Comparison of ENCODE assay signal across 14 mouse cellular contexts in the genomic region with DNA sequence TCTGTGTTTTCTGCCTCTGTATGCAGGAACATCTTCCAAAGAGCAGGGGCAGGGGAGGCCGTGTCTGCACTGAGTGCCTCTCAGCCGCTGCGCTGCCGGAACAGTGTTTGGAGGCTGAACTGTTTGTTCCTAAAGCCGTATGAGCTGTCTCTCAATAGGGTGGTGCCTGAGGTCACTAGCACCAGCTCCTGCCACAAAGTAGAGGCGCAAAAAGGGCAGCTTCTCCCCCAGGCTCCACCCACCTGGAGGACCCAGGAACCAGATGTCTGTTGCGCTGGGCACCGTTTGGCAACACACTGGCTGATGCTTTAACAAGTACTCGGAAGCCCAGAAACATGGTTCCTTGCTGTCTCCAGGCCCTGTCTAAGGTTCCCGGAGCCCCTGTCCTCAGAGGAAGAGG.
DNase-seq lines count a peak whose midpoint lies in the region; ATAC-seq lines count a peak whose summit lies in the region.
"Had no signal": no experiment of that assay in that cellular context is flagged by ENCODE, and none has a peak within 500 bp of the region (broad histone marks: within the 10 kb centered on the region; RNA-seq: fewer than 3 reads in every experiment).

No protein-coding gene starts in this region.

- no peaks in the 10 kb centered on the region for H3K27me3 ChIP-seq in forebrain, embryonic 10.5 days (ENCODE audit: poor library complexity, severe bottlenecking)
- no peaks in the 10 kb centered on the region for H3K27me3 ChIP-seq in forebrain, embryonic 14.5 days (replicated peaks; ENCODE audit: control insufficient read depth, insufficient read depth, low read length)
- no peaks in the 10 kb centered on the region for H3K27me3 ChIP-seq in limb, embryonic 11.5 days (ENCODE audit: control insufficient read depth, insufficient read depth, low read length)
- H3K27me3 ChIP-seq in midbrain, embryonic 11.5 days (ENCODE audit: control insufficient read depth, insufficient read depth, low read length) = no peaks in the 10 kb centered on the region
- H3K27me3 ChIP-seq: forebrain, embryonic 12.5 days; Patski had no signal

- H3K4me2 ChIP-seq in forebrain, embryonic 14.5 days (ENCODE audit: low read length) = no peak overlapping the region
- H3K4me2 ChIP-seq in limb, embryonic 11.5 days (ENCODE audit: low read depth, severe bottlenecking) = no peak overlapping the region
- H3K4me2 ChIP-seq in midbrain, embryonic 11.5 days = no peak overlapping the region
- H3K4me2 ChIP-seq: forebrain, embryonic 12.5 days had no signal

- peaks cover 14% of the 10 kb centered on the region for H3K4me1 ChIP-seq in forebrain, embryonic 10.5 days
- no peaks in the 10 kb centered on the region for H3K4me1 ChIP-seq in forebrain, embryonic 14.5 days (ENCODE audit: control insufficient read depth, insufficient read depth, low read length)
- peaks cover 5% of the 10 kb centered on the region; the same call in 1 of the 2 replicates for H3K4me1 ChIP-seq in limb, embryonic 11.5 days (ENCODE audit: control insufficient read depth, insufficient read depth, low read length)
- no peaks in the 10 kb centered on the region for H3K4me1 ChIP-seq in midbrain, embryonic 11.5 days (ENCODE audit: control insufficient read depth, insufficient read depth, low read length)
- H3K4me1 ChIP-seq: forebrain, embryonic 12.5 days had no signal

- no peak overlapping the region for H3K9ac ChIP-seq in forebrain, embryonic 14.5 days (ENCODE audit: low read length)
- H3K9ac ChIP-seq in limb, embryonic 11.5 days (ENCODE audit: low read length) = no peak overlapping the region
- no peak overlapping the region for H3K9ac ChIP-seq in midbrain, embryonic 11.5 days (ENCODE audit: low read length)
- H3K9ac ChIP-seq: forebrain, embryonic 12.5 days had no signal

- ATAC-seq in forebrain, embryonic 14.5 days = no peak
- ATAC-seq in limb, embryonic 11.5 days (ENCODE audit: insufficient number of reproducible peaks, low FRiP score, low TSS enrichment, low read depth) = no peak
- no peak for ATAC-seq in midbrain, embryonic 11.5 days (ENCODE audit: low FRiP score)
- ATAC-seq: Patski had no signal

- no peak for DNase-seq in forebrain, embryonic 10.5 days (ENCODE audit: extremely low spot score, low spot score)
- DNase-seq in forebrain, embryonic 14.5 days (ENCODE audit: low spot score) = no peak
- DNase-seq in thymus, postnatal 14 days = peak; percentile 15
- no peak for DNase-seq in thymus, adult 18-20 months
- peak; percentile 31 for DNase-seq in limb, embryonic 11.5 days (ENCODE audit: low spot score)
- no peak for DNase-seq in right cerebral cortex, postnatal 25 days
- DNase-seq in spleen, postnatal 4 days (ENCODE audit: low spot score in 2 of 2) = no peak
- DNase-seq in midbrain, embryonic 11.5 days (ENCODE audit: low spot score, missing footprints) = no peak
- DNase-seq: adrenal gland, postnatal 36 days; cerebellum, postnatal 36 days; gastrocnemius, postnatal 36 days; kidney, postnatal 4 days had no signal

- 65% methylated on average over 10 of the region's 10 CpGs for WGBS in forebrain, embryonic 10.5 days
- 65% methylated on average over 10 of the region's 10 CpGs for WGBS in forebrain, embryonic 14.5 days
- WGBS in limb, embryonic 11.5 days = 47% methylated on average over 10 of the region's 10 CpGs
- whole genome bisulfite sequencing in midbrain, embryonic 11.5 days = 69% methylated on average over 10 of the region's 10 CpGs

- no peaks in the 10 kb centered on the region for H3K36me3 ChIP-seq in forebrain, embryonic 10.5 days (replicated peaks)
- no peaks in the 10 kb centered on the region for H3K36me3 ChIP-seq in forebrain, embryonic 14.5 days (ENCODE audit: control insufficient read depth, insufficient read depth, low read length)
- no peaks in the 10 kb centered on the region for H3K36me3 ChIP-seq in limb, embryonic 11.5 days (ENCODE audit: control insufficient read depth, insufficient read depth, low read length)
- no peaks in the 10 kb centered on the region for H3K36me3 ChIP-seq in midbrain, embryonic 11.5 days (ENCODE audit: control insufficient read depth, insufficient read depth, low read length)
- H3K36me3 ChIP-seq: forebrain, embryonic 12.5 days had no signal

- H3K9me3 ChIP-seq in forebrain, embryonic 10.5 days = peaks cover 5% of the 10 kb centered on the region
- no peaks in the 10 kb centered on the region for H3K9me3 ChIP-seq in forebrain, embryonic 14.5 days (replicated peaks; ENCODE audit: control insufficient read depth, low read length)
- no peaks in the 10 kb centered on the region for H3K9me3 ChIP-seq in limb, embryonic 11.5 days (ENCODE audit: control insufficient read depth, low read length)
- no peaks in the 10 kb centered on the region for H3K9me3 ChIP-seq in midbrain, embryonic 11.5 days (ENCODE audit: control insufficient read depth, low read length)

- no peak overlapping the region for H3K4me3 ChIP-seq in forebrain, embryonic 10.5 days
- no peak overlapping the region for H3K4me3 ChIP-seq in forebrain, embryonic 14.5 days (ENCODE audit: low read depth, low read length)
- H3K4me3 ChIP-seq in limb, embryonic 11.5 days (ENCODE audit: low read depth, low read length) = no peak overlapping the region
- H3K4me3 ChIP-seq in midbrain, embryonic 11.5 days (ENCODE audit: low read depth, low read length) = no peak overlapping the region
- H3K4me3 ChIP-seq: forebrain, embryonic 12.5 days had no signal

- peak overlapping the region; percentile 27 for H3K27ac ChIP-seq in forebrain, embryonic 10.5 days
- no peak overlapping the region for H3K27ac ChIP-seq in forebrain, embryonic 14.5 days (ENCODE audit: low read depth, low read length)
- H3K27ac ChIP-seq in limb, embryonic 11.5 days (replicated peaks; ENCODE audit: low read depth, low read length) = no peak overlapping the region
- no peak overlapping the region for H3K27ac ChIP-seq in midbrain, embryonic 11.5 days (ENCODE audit: low read depth, low read length)
- H3K27ac ChIP-seq: forebrain, embryonic 12.5 days had no signal

Comparison
In these comparisons a context has a peak if more than half of its experiments do, and no peak if none do; other contexts are left out.
1. DNase-seq: peak in thymus, postnatal 14 days (single experiment) and limb, embryonic 11.5 days (single experiment); none in forebrain, embryonic 10.5 days (single experiment), forebrain, embryonic 14.5 days (single experiment), thymus, adult 18-20 months (0 of 2), right cerebral cortex, postnatal 25 days (single experiment), spleen, postnatal 4 days (0 of 2) and midbrain, embryonic 11.5 days (single experiment).